Mouse (Mus musculus) T-helper 1 cell (primary cell): ENCODE results near the gene Rere.
"Not testable (repeated sequence)": the region's sequence is repeated elsewhere in the genome, so short reads cannot be mapped to it uniquely, and the experiment has no call there.

Experiments used
- in situ Hi-C: fragments of 300-600 bp; cut with MboI, MseI; formaldehyde crosslinking; loops from one replicate; pipeline ENCODE4 v1.15.1; 2025; ENCODE audit warnings: high pct_unique_total_duplicates

Rere gene

GRCm38 (mm10) chr4:150282631-150283334, 1.3 kb downstream of the Rere start:
- in situ Hi-C loops: no loop called here

- in situ Hi-C loops: no loop called here
Measured at GRCm38 (mm10) chr4:150283335-150283638, 1.8 kb downstream of the Rere start.

GRCm38 (mm10) chr4:150283993-150284392, 2.5 kb downstream of the Rere start:
- in situ Hi-C loops: no loop called here

GRCm38 (mm10) chr4:150286980-150287379, 5.5 kb downstream of the Rere start:
- in situ Hi-C loops: no loop called here

- in situ Hi-C loops: not testable (repeated sequence)
Measured at GRCm38 (mm10) chr4:150287463-150287862, 6.0 kb downstream of the Rere start.

- in situ Hi-C loops: no loop called here
Measured at GRCm38 (mm10) chr4:150291900-150292299, 10.5 kb downstream of the Rere start.

GRCm38 (mm10) chr4:150294870-150295269, 13.4 kb downstream of the Rere start:
- in situ Hi-C loops: no loop called here

- in situ Hi-C loops: no loop called here
Measured at GRCm38 (mm10) chr4:150295966-150296365, 14.5 kb downstream of the Rere start.

GRCm38 (mm10) chr4:150302726-150303125, 21.3 kb downstream of the Rere start:
- in situ Hi-C loops: no loop called here

- in situ Hi-C loops: no loop called here
Measured at GRCm38 (mm10) chr4:150306701-150307100, 25.3 kb downstream of the Rere start.

GRCm38 (mm10) chr4:150307226-150307625, 25.8 kb downstream of the Rere start:
- in situ Hi-C loops: no loop called here

- in situ Hi-C loops: no loop called here
Measured at GRCm38 (mm10) chr4:150311431-150311830, 30.0 kb downstream of the Rere start.

GRCm38 (mm10) chr4:150312646-150313045, 31.2 kb downstream of the Rere start:
- in situ Hi-C loops: no loop called here

GRCm38 (mm10) chr4:150315301-150315700, 33.9 kb downstream of the Rere start:
- in situ Hi-C loops: no loop called here

- in situ Hi-C loops: no loop called here
Measured at GRCm38 (mm10) chr4:150316546-150316945, 35.1 kb downstream of the Rere start.

GRCm38 (mm10) chr4:150325046-150325801, 43.8 kb downstream of the Rere start:
- in situ Hi-C loops: no loop called here

GRCm38 (mm10) chr4:150326005-150326404, 44.6 kb downstream of the Rere start:
- in situ Hi-C loops: no loop called here

- in situ Hi-C loops: no loop called here
Measured at GRCm38 (mm10) chr4:150327476-150327875, 46.0 kb downstream of the Rere start.

- in situ Hi-C loops: no loop called here
Measured at GRCm38 (mm10) chr4:150333927-150334682, 52.7 kb downstream of the Rere start.

GRCm38 (mm10) chr4:150337260-150337659, 55.8 kb downstream of the Rere start:
- in situ Hi-C loops: no loop called here

GRCm38 (mm10) chr4:150338906-150339650, 57.6 kb downstream of the Rere start:
- in situ Hi-C loops: no loop called here
